Mouse (Mus musculus) neural tube, embryonic 15.5 days (tissue): Measurements from ENCODE around the gene Fbxw17. TPM values are rescaled to one million over a fixed set of nuclear protein-coding genes. Genes with fewer than 3 reads are reported as not detected.

Experiments used
- ATAC-seq: fragments of 200-750 bp; cut with Nextera tagmentation; 2 replicates; pipeline ENCODE4 v1.8.0; 2017; ENCODE audit warnings: mild to moderate bottlenecking, moderate TSS enrichment, moderate library complexity; ENCODE audit not compliant: low FRiP score
- H3K27ac ChIP-seq: fragments of 300-500 bp; sonication (generic); replicated peaks from 2 replicates; pipeline ENCODE4 v1.5.1; 2015; ENCODE audit warnings: mild to moderate bottlenecking, inconsistent platforms
- H3K27me3 ChIP-seq: fragments of 300-500 bp; sonication (generic); replicated peaks from 2 replicates; pipeline ENCODE4 v1.6.1; 2015; ENCODE audit warnings: inconsistent platforms
- H3K36me3 ChIP-seq: fragments of 300-500 bp; sonication (generic); 2 replicates; pipeline ENCODE4 v1.6.1; 2015; ENCODE audit warnings: inconsistent platforms
- H3K4me1 ChIP-seq: fragments of 300-500 bp; sonication (generic); 2 replicates; pipeline ENCODE4 v1.6.1; 2015; ENCODE audit warnings: inconsistent platforms
- H3K4me2 ChIP-seq: fragments of 300-500 bp; sonication (generic); 2 replicates; pipeline ENCODE4 v1.6.1; 2015; ENCODE audit warnings: inconsistent platforms, mild to moderate bottlenecking, moderate library complexity
- H3K4me3 ChIP-seq: fragments of 300-500 bp; sonication (generic); replicated peaks from 2 replicates; pipeline ENCODE4 v1.5.1; 2015; ENCODE audit warnings: mild to moderate bottlenecking, inconsistent platforms
- H3K9ac ChIP-seq: fragments of 300-500 bp; sonication (generic); replicated peaks from 2 replicates; pipeline ENCODE4 v1.6.1; 2015; ENCODE audit warnings: mild to moderate bottlenecking, inconsistent platforms
- H3K9me3 ChIP-seq: fragments of 300-500 bp; sonication (generic); replicated peaks from 2 replicates; pipeline ENCODE4 v1.6.1; 2016; ENCODE audit warnings: inconsistent platforms
- WGBS: fragments of 180-500 bp; shearing (Covaris S2); methylation state at CpG from one replicate; pipeline ENCODE4 v1.1.7; 2015; ENCODE audit warnings: mixed read lengths; 5-methylcytosine and 5-hydroxymethylcytosine counted together
- polyA plus RNA-seq: library from polyadenylated mRNA; unstranded; fragments of >200 nt; fragmentation: Nextera tagmentation; extraction: Ambion mirVana; gene quantifications from 2 replicates; pipeline ENCODE4 v1.2.1, GENCODE M21; 2015

Fbxw17 gene
- polyA plus RNA-seq, 1 experiment from 2014 or later = 30.8 TPM

GRCm38 (mm10) chr13:50464621-50465562 lies 47.2 kb downstream of the Fbxw17 start:
- no peaks in the 10 kb centered on the region for H3K27me3 ChIP-seq
- no peak overlapping the region for H3K27ac ChIP-seq
- 46% methylated on average over 27 of the region's 27 CpGs for WGBS
- H3K9me3 ChIP-seq = no peaks in the 10 kb centered on the region
- peak overlapping the region; percentile 30 for H3K4me3 ChIP-seq
- no peaks in the 10 kb centered on the region for H3K36me3 ChIP-seq
- H3K4me2 ChIP-seq = peak overlapping the region; percentile 48
- H3K4me1 ChIP-seq = no peaks in the 10 kb centered on the region
- ATAC-seq = peak; percentile 45; the same call in 1 of the 2 replicates
- no peak overlapping the region for H3K9ac ChIP-seq

DNA sequence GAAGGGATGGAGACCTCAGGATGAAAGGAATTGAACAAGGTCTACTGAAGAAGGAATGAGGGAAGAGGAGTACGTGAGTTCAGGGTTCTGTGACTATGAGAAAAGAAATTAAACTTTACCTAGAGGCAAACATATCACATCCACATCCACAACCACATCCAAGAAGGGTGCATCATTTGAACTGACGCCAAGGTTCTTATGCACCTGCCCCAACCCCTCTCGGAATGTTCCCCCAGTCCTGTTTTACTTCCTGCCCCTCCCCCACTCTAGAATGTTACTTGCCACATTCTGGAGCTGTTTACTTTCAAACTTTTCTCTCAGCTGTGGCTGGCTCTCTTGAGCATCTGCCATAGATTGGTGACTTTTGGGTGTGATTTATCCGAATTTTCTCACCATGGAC lies 49.3 kb downstream of the Fbxw17 start, which contains the start of gene Nutm2:
TSS of gene Nutm2 (plus strand) at position 301 of the 400 bp plus-strand sequence.
- Histone ChIP-seq H3K4me3 (no peak within 1 kb of the TSS), H3K27ac (no peak within 1 kb of the TSS), H3K4me2 (no peak within 1 kb of the TSS), H3K36me3 (no peaks in the 10 kb centered on the region), H3K9me3 (no peaks in the 10 kb centered on the region), H3K4me1 (no peaks in the 10 kb centered on the region), H3K9ac (no peak within 1 kb of the TSS), H3K27me3 (no peaks in the 10 kb centered on the region)
- ATAC-seq = no peak
- 93% methylated on average over 4 of the region's 4 CpGs for WGBS

Other genes starting within 250 kb of the Fbxw17 start
- gene Gm906, start 167.6 kb upstream of the Fbxw17 start, polyA plus RNA-seq = not detected in 2 replicates
- not detected in 2 replicates for gene Gm47429, start 26.0 kb downstream of the Fbxw17 start, polyA plus RNA-seq
- gene Nutm2, start 49.4 kb downstream of the Fbxw17 start, polyA plus RNA-seq = not detected in 2 replicates
- not detected in 2 replicates for gene Gm904, start 225.4 kb downstream of the Fbxw17 start, polyA plus RNA-seq